Mouse (Mus musculus): Measurements from ENCODE around the gene Lipt2. TPM values are rescaled to one million over a fixed set of nuclear protein-coding genes. Genes with fewer than 3 reads are reported as not detected.

The Lipt2 gene
- polyA plus RNA-seq, 1 experiment from 2014 or later: 20.1 TPM

DNA sequence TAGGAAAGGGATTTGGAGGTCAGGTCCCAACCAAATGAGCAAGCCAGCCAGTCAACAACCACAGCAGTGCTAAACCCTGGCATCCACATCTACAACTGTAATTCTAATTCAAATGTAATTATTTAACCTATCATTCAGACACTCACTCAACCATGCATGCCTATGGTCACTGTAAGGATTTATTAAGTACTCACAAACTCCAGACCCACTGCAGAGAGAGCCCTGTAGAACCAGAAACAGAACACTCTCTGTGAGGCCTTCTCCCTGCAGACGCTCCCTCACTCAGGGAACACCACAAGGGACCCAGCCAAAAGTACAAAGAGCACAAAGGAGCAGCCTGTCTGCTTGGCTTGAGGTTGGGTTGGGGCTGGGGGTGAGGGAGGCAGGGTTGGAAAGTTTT lies 26.7 kb upstream of the Lipt2 start:
- ATAC-seq (replicated peaks; ENCODE audit: low FRiP score, low read depth): no peak

GRCm38 (mm10) chr7:100137038-100137437 lies 22.0 kb upstream of the Lipt2 start:
- 64% methylated on average over 9 of the region's 9 CpGs for WGBS
- no peak overlapping the region for H3K4me3 ChIP-seq (replicated peaks; ENCODE audit: low read depth, low read length)
- H3K27ac ChIP-seq: no peak overlapping the region
- ATAC-seq (replicated peaks; ENCODE audit: low FRiP score, low read depth) (no peak), DNase-seq (ENCODE audit: low spot score) (no peak)
- no peaks in the 10 kb centered on the region for H3K36me3 ChIP-seq (ENCODE audit: insufficient read depth, low read length)
- no peaks in the 10 kb centered on the region for H3K27me3 ChIP-seq (ENCODE audit: insufficient read depth, low read length)
- H3K9me3 ChIP-seq (replicated peaks; ENCODE audit: low read length): no peaks in the 10 kb centered on the region
- no peak overlapping the region for H3K4me2 ChIP-seq (ENCODE audit: low read length)
- TF ChIP-seq CTCF (IDR thresholded peaks at IDR 0.05; ENCODE audit: low read depth): no peak
- no peaks in the 10 kb centered on the region for H3K4me1 ChIP-seq (replicated peaks; ENCODE audit: insufficient read depth, low read length)
- H3K9ac ChIP-seq (ENCODE audit: low read depth, low read length): no peak overlapping the region

More for the DNA sequence above, 26.7 kb upstream of the Lipt2 start:
- Histone ChIP-seq H3K27ac (no peak overlapping the region), H3K9ac (ENCODE audit: low read depth, low read length) (no peak overlapping the region), H3K36me3 (ENCODE audit: insufficient read depth, low read length) (no peaks in the 10 kb centered on the region), H3K27me3 (ENCODE audit: insufficient read depth, low read length) (no peaks in the 10 kb centered on the region), H3K4me2 (ENCODE audit: low read length) (no peak overlapping the region), H3K4me1 (replicated peaks; ENCODE audit: insufficient read depth, low read length) (no peaks in the 10 kb centered on the region), H3K4me3 (replicated peaks; ENCODE audit: low read depth, low read length) (no peak overlapping the region), H3K9me3 (replicated peaks; ENCODE audit: low read length) (no peaks in the 10 kb centered on the region)
- WGBS: 66% methylated on average over 1 of the region's 1 CpGs
- no peak for TF ChIP-seq CTCF (IDR thresholded peaks at IDR 0.05; ENCODE audit: low read depth)
- DNase-seq (ENCODE audit: low spot score): no peak

GRCm38 (mm10) chr7:100138075-100138474 lies 21.0 kb upstream of the Lipt2 start:
- Histone ChIP-seq H3K27ac (no peak overlapping the region), H3K4me1 (replicated peaks; ENCODE audit: insufficient read depth, low read length) (no peaks in the 10 kb centered on the region), H3K4me3 (replicated peaks; ENCODE audit: low read depth, low read length) (no peak overlapping the region), H3K9ac (ENCODE audit: low read depth, low read length) (no peak overlapping the region), H3K36me3 (ENCODE audit: insufficient read depth, low read length) (no peaks in the 10 kb centered on the region), H3K27me3 (ENCODE audit: insufficient read depth, low read length) (no peaks in the 10 kb centered on the region), H3K4me2 (ENCODE audit: low read length) (no peak overlapping the region), H3K9me3 (replicated peaks; ENCODE audit: low read length) (no peaks in the 10 kb centered on the region)
- 96% methylated on average over 4 of the region's 4 CpGs for WGBS
- ATAC-seq (replicated peaks; ENCODE audit: low FRiP score, low read depth): no peak
- DNase-seq (ENCODE audit: low spot score): no peak
- TF ChIP-seq CTCF (IDR thresholded peaks at IDR 0.05; ENCODE audit: low read depth): no peak

- 66% methylated on average over 1 of the region's 1 CpGs for WGBS
- H3K9me3 ChIP-seq (replicated peaks; ENCODE audit: low read length): no peaks in the 10 kb centered on the region
Measured at GRCm38 (mm10) chr7:100140591-100140990, 18.5 kb upstream of the Lipt2 start.

DNA sequence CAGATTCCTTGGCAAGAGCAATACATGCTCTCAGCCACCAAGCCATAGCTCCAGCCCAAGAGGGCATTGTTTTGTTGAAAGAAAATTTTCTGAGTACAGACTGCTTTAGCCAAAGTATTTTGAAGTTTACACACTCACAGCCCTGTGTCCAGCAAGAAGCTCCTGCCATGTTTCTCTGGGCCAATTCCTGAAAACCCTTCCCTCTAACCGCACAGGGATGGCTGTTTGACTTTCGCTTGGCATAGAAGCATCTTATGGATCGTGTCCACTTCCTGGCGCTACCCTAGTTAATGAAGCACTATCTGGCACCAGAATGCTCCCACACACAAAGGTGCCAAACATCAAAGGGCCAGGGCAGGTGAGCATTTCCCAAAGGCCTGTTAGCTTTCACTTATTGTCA lies 10.5 kb upstream of the Lipt2 start:
- Histone ChIP-seq H3K9me3 (replicated peaks; ENCODE audit: low read length) (no peaks in the 10 kb centered on the region), H3K4me3 (replicated peaks; ENCODE audit: low read depth, low read length) (no peak overlapping the region), H3K36me3 (ENCODE audit: insufficient read depth, low read length) (no peaks in the 10 kb centered on the region), H3K9ac (ENCODE audit: low read depth, low read length) (no peak overlapping the region), H3K27ac (no peak overlapping the region), H3K4me1 (replicated peaks; ENCODE audit: insufficient read depth, low read length) (0 out of 2 replicates have a peak, but pooled peaks cover 3% of the 10 kb centered on the region), H3K27me3 (ENCODE audit: insufficient read depth, low read length) (no peaks in the 10 kb centered on the region), H3K4me2 (ENCODE audit: low read length) (no peak overlapping the region)
- 70% methylated on average over 4 of the region's 4 CpGs for WGBS
- no peak for DNase-seq (ENCODE audit: low spot score)
- TF ChIP-seq CTCF (IDR thresholded peaks at IDR 0.05; ENCODE audit: low read depth): no peak
- no peak for ATAC-seq (replicated peaks; ENCODE audit: low FRiP score, low read depth)

More at GRCm38 (mm10) chr7:100140591-100140990, 18.5 kb upstream of the Lipt2 start:
- H3K27me3 ChIP-seq (ENCODE audit: insufficient read depth, low read length): no peaks in the 10 kb centered on the region
- H3K36me3 ChIP-seq (ENCODE audit: insufficient read depth, low read length): no peaks in the 10 kb centered on the region
- no peak for DNase-seq (ENCODE audit: low spot score)
- H3K4me2 ChIP-seq (ENCODE audit: low read length): no peak overlapping the region
- H3K4me1 ChIP-seq (replicated peaks; ENCODE audit: insufficient read depth, low read length): no peaks in the 10 kb centered on the region
- no peak for ATAC-seq (replicated peaks; ENCODE audit: low FRiP score, low read depth)
- no peak for TF ChIP-seq CTCF (IDR thresholded peaks at IDR 0.05; ENCODE audit: low read depth)
- no peak overlapping the region for H3K27ac ChIP-seq
- H3K9ac ChIP-seq (ENCODE audit: low read depth, low read length): no peak overlapping the region
- no peak overlapping the region for H3K4me3 ChIP-seq (replicated peaks; ENCODE audit: low read depth, low read length)

- Histone ChIP-seq H3K27me3 (ENCODE audit: insufficient read depth, low read length) (no peaks in the 10 kb centered on the region), H3K9me3 (replicated peaks; ENCODE audit: low read length) (no peaks in the 10 kb centered on the region), H3K4me1 (replicated peaks; ENCODE audit: insufficient read depth, low read length) (0 out of 2 replicates have a peak, but pooled peaks cover 3% of the 10 kb centered on the region), H3K4me3 (replicated peaks; ENCODE audit: low read depth, low read length) (no peak overlapping the region), H3K36me3 (ENCODE audit: insufficient read depth, low read length) (no peaks in the 10 kb centered on the region), H3K27ac (no peak overlapping the region), H3K4me2 (ENCODE audit: low read length) (no peak overlapping the region), H3K9ac (ENCODE audit: low read depth, low read length) (no peak overlapping the region)
- no peak for DNase-seq (ENCODE audit: low spot score)
- WGBS: 54% methylated on average over 10 of the region's 10 CpGs
- ATAC-seq (replicated peaks; ENCODE audit: low FRiP score, low read depth): no peak
- TF ChIP-seq CTCF (IDR thresholded peaks at IDR 0.05; ENCODE audit: low read depth): no peak
Measured at GRCm38 (mm10) chr7:100150086-100150485, 9.0 kb upstream of the Lipt2 start.

DNA sequence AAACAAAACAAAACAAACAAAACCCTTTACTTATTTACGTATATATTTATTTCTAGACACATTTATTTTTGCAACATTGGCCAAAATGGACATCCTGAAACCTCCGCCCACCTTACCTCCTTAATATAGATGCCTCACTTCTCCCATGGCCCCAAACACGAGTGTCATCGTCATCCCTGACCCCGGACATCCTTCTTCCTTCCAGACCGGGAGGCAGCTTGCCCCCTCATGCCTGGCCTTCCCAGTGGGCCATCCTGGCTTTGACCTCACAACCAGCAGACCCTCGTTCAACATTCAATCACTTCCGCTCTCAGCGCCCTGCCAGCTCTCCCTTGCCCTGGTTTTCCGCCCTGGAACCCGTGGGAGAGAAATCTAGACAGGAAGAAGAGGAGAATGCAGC lies 8.5 kb upstream of the Lipt2 start:
- no peak for TF ChIP-seq CTCF (IDR thresholded peaks at IDR 0.05; ENCODE audit: low read depth)
- 70% methylated on average over 11 of the region's 11 CpGs for WGBS
- Histone ChIP-seq H3K9ac (ENCODE audit: low read depth, low read length) (no peak overlapping the region), H3K4me3 (replicated peaks; ENCODE audit: low read depth, low read length) (no peak overlapping the region), H3K27ac (no peak overlapping the region), H3K4me2 (ENCODE audit: low read length) (no peak overlapping the region), H3K9me3 (replicated peaks; ENCODE audit: low read length) (no peaks in the 10 kb centered on the region), H3K4me1 (replicated peaks; ENCODE audit: insufficient read depth, low read length) (0 out of 2 replicates have a peak, but pooled peaks cover 3% of the 10 kb centered on the region), H3K36me3 (ENCODE audit: insufficient read depth, low read length) (no peaks in the 10 kb centered on the region), H3K27me3 (ENCODE audit: insufficient read depth, low read length) (no peaks in the 10 kb centered on the region)
- DNase-seq (ENCODE audit: low spot score): no peak
- ATAC-seq (replicated peaks; ENCODE audit: low FRiP score, low read depth): no peak
